Mouse (Mus musculus) liver, adult 2 months (tissue): ENCODE measurements around the gene Pdzd2. TPM values are rescaled to one million over a fixed set of nuclear protein-coding genes. Genes with fewer than 3 reads are reported as not detected.

Experiments used
- DNase-seq: peaks from one replicate; pipeline ENCODE4 v3.0.0-alpha.2; 2011; ENCODE audit warnings: low read depth, low spot score; ENCODE audit errors: extremely low read depth
- H3K27ac ChIP-seq: fragments of 200-500 bp; replicated peaks from 2 replicates; pipeline ENCODE4 v1.5.1; 2012; ENCODE audit warnings: low read depth, mild to moderate bottlenecking, control low read depth, inconsistent platforms, low read length; ENCODE audit not compliant: insufficient read depth
- H3K27me3 ChIP-seq: fragments of 200-500 bp; 2 replicates; pipeline ENCODE4 v1.6.1; 2012; ENCODE audit warnings: mild to moderate bottlenecking, moderate library complexity, low read length, inconsistent platforms; ENCODE audit not compliant: control insufficient read depth, insufficient read depth
- H3K36me3 ChIP-seq: fragments of 200-500 bp; 2 replicates; pipeline ENCODE4 v1.6.1; 2012; ENCODE audit warnings: low read length, inconsistent platforms; ENCODE audit not compliant: control insufficient read depth, insufficient read depth
- H3K4me1 ChIP-seq: fragments of 200-500 bp; 2 replicates; pipeline ENCODE4 v1.6.1; 2011; ENCODE audit warnings: low read length; ENCODE audit not compliant: control insufficient read depth, insufficient read depth
- H3K4me3 ChIP-seq: fragments of 200-500 bp; 2 replicates; pipeline ENCODE4 v1.5.1; 2011; ENCODE audit warnings: low read depth, mild to moderate bottlenecking, control low read depth, low read length, moderate library complexity; ENCODE audit not compliant: insufficient read depth
- H3K79me2 ChIP-seq: fragments of 200-500 bp; 2 replicates; pipeline ENCODE4 v1.6.1; 2012; ENCODE audit warnings: inconsistent platforms, mild to moderate bottlenecking, low read length, moderate library complexity; ENCODE audit not compliant: control insufficient read depth, insufficient read depth
- H3K9ac ChIP-seq: fragments of 200-500 bp; 2 replicates; pipeline ENCODE4 v1.6.1; 2012; ENCODE audit warnings: low read depth, mild to moderate bottlenecking, control low read depth, inconsistent platforms, low read length
- CTCF ChIP-seq: fragments of 200-500 bp; IDR thresholded peaks from 2 replicates; pipeline ENCODE4 v1.5.1; 2011; ENCODE audit warnings: low read depth, low read length, control low read depth
- POLR2A ChIP-seq: fragments of 200-500 bp; IDR thresholded peaks from 2 replicates; pipeline ENCODE4 v1.6.1; 2011; ENCODE audit warnings: low read length, control low read depth; ENCODE audit not compliant: insufficient read depth; ENCODE audit errors: extremely low read depth
- WGBS: fragments of 180-500 bp; shearing (Covaris S2); methylation state at CpG from one replicate; pipeline ENCODE4 v1.1.7; 2018; 5-methylcytosine and 5-hydroxymethylcytosine counted together
- polyA plus RNA-seq: library from polyadenylated mRNA; depleted of rRNA; stranded (reverse); fragments of >200 nt; gene quantifications from 2 replicates; pipeline ENCODE4 v1.2.3, GENCODE M21; 2012
- total RNA-seq: library from RNA; depleted of rRNA; stranded (reverse); fragments of >200 nt; gene quantifications from 2 replicates; pipeline ENCODE4 v1.2.3, GENCODE M21; 2014

Gene Pdzd2
- total and polyA plus RNA-seq, 2 experiments: 0.11 to 0.74 TPM

GRCm38 (mm10) chr15:12721684-12722500, 17.8 kb downstream of the Pdzd2 start:
- Histone ChIP-seq H3K36me3 (no peaks in the 10 kb centered on the region), H3K79me2 (no peaks in the 10 kb centered on the region), H3K27me3 (no peaks in the 10 kb centered on the region), H3K9ac (no peak overlapping the region), H3K4me3 (no peak overlapping the region), H3K4me1 (no peaks in the 10 kb centered on the region), H3K27ac (no peak overlapping the region)
- no peak for TF ChIP-seq CTCF
- TF ChIP-seq POLR2A: no peak
- DNase-seq: no peak
- WGBS: 68% methylated on average over 6 of the region's 6 CpGs

- H3K4me3 ChIP-seq: no peak overlapping the region
- 87% methylated on average over 14 of the region's 14 CpGs for WGBS
Measured at GRCm38 (mm10) chr15:12718819-12719218, 20.9 kb downstream of the Pdzd2 start.

GRCm38 (mm10) chr15:12717410-12717809, 22.3 kb downstream of the Pdzd2 start:
- Histone ChIP-seq H3K27ac (no peak overlapping the region), H3K27me3 (no peaks in the 10 kb centered on the region), H3K4me3 (no peak overlapping the region), H3K9ac (no peak overlapping the region), H3K4me1 (no peaks in the 10 kb centered on the region), H3K36me3 (no peaks in the 10 kb centered on the region), H3K79me2 (no peaks in the 10 kb centered on the region)
- DNase-seq: no peak
- 83% methylated on average over 3 of the region's 3 CpGs for WGBS
- TF ChIP-seq CTCF: no peak
- TF ChIP-seq POLR2A: no peak

More at GRCm38 (mm10) chr15:12718819-12719218, 20.9 kb downstream of the Pdzd2 start:
- DNase-seq: no peak
- Histone ChIP-seq H3K9ac (no peak overlapping the region), H3K4me1 (no peaks in the 10 kb centered on the region), H3K27me3 (no peaks in the 10 kb centered on the region), H3K27ac (no peak overlapping the region), H3K79me2 (no peaks in the 10 kb centered on the region), H3K36me3 (no peaks in the 10 kb centered on the region)
- TF ChIP-seq POLR2A: no peak
- no peak for TF ChIP-seq CTCF

GRCm38 (mm10) chr15:12716881-12717280, 22.8 kb downstream of the Pdzd2 start:
- DNase-seq: no peak
- 84% methylated on average over 8 of the region's 8 CpGs for WGBS
- Histone ChIP-seq H3K36me3 (no peaks in the 10 kb centered on the region), H3K4me1 (no peaks in the 10 kb centered on the region), H3K4me3 (no peak overlapping the region), H3K79me2 (no peaks in the 10 kb centered on the region), H3K27ac (no peak overlapping the region), H3K27me3 (no peaks in the 10 kb centered on the region), H3K9ac (no peak overlapping the region)
- TF ChIP-seq CTCF (no peak), POLR2A (no peak)

GRCm38 (mm10) chr15:12714322-12714721, 25.4 kb downstream of the Pdzd2 start:
- no peaks in the 10 kb centered on the region for H3K79me2 ChIP-seq
- DNase-seq: no peak
- H3K27ac ChIP-seq: no peak overlapping the region
- H3K36me3 ChIP-seq: no peaks in the 10 kb centered on the region
- H3K4me3 ChIP-seq: no peak overlapping the region
- no peaks in the 10 kb centered on the region for H3K27me3 ChIP-seq
- no peaks in the 10 kb centered on the region for H3K4me1 ChIP-seq
- no peak overlapping the region for H3K9ac ChIP-seq
- WGBS: 80% methylated on average over 2 of the region's 2 CpGs
- TF ChIP-seq CTCF (no peak), POLR2A (no peak)

- no peaks in the 10 kb centered on the region for H3K79me2 ChIP-seq
- no peaks in the 10 kb centered on the region for H3K36me3 ChIP-seq
- WGBS: 63% methylated on average over 2 of the region's 2 CpGs
- H3K27me3 ChIP-seq: no peaks in the 10 kb centered on the region
- no peak overlapping the region for H3K4me3 ChIP-seq
- DNase-seq: no peak
- no peak for TF ChIP-seq POLR2A
- no peak for TF ChIP-seq CTCF
- no peak overlapping the region for H3K27ac ChIP-seq
- H3K9ac ChIP-seq: no peak overlapping the region
- H3K4me1 ChIP-seq: no peaks in the 10 kb centered on the region
Measured at GRCm38 (mm10) chr15:12713216-12713615, 26.5 kb downstream of the Pdzd2 start.
